Mouse (Mus musculus) left cerebral cortex, postnatal 36 days (tissue): ENCODE data around the gene Adgrb2. TPM values are rescaled to one million over a fixed set of nuclear protein-coding genes. Genes with fewer than 3 reads are reported as not detected.

ENCODE experiments used
- DNase-seq, 2 experiments: peaks; one replicate each; pipeline ENCODE4 v3.0.0; 2021 to 2022; ENCODE audit warnings: low spot score in 2 of 2, mixed read lengths in 1 of 2
- intact Hi-C: fragments of 180-260 bp; cut with DNase I; formaldehyde crosslinking; loops from one replicate; pipeline ENCODE4 v1.15.1; 2025
- total RNA-seq, 2 experiments: library from RNA; stranded (reverse); gene quantifications; 2 replicates each; pipeline ENCODE4 v1.2.3; 2021

The Adgrb2 gene
- total RNA-seq, result 100 to 1,000 TPM; 401 TPM

DNA sequence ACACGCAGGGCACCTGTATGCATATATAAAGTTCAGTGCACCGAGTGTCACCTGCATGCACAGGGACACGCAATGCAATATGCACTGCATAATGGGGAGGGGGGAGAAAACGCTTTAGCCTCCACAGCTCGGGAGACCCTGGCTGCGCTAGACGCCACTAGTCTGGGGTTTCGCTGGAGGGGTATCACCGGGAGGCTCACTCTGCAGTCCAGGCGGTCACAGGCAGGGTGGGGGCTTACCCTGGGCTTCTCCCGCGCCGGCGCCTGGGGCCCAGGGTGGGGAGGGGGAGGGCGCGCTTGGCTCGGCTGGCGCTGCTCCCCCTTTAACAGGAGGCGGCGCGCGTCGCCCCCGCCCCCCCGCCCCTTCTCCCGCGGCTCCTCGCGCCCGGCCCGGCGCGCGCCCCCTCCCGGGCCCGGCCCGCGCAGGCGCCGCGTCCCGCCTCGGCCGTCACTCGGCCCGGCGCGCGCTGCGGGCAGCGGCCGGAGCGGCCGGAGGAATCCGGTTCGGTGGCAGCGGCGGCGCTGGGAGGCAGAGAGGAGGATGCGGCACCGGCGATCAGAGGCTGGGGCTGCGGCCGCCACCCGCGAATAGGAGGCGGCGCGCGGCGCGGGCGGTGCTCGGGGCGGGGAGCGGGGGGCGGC is at the start of gene Adgrb2:
Adgrb2 (plus strand) TSS at position 450 of the 641 bp plus-strand sequence.
- intact Hi-C loops, result loop anchor here (2.0 to 10.0 kb wide), 2 partner anchors 24 to 100 kb away; no protein-coding TSS in a partner anchor

DNA sequence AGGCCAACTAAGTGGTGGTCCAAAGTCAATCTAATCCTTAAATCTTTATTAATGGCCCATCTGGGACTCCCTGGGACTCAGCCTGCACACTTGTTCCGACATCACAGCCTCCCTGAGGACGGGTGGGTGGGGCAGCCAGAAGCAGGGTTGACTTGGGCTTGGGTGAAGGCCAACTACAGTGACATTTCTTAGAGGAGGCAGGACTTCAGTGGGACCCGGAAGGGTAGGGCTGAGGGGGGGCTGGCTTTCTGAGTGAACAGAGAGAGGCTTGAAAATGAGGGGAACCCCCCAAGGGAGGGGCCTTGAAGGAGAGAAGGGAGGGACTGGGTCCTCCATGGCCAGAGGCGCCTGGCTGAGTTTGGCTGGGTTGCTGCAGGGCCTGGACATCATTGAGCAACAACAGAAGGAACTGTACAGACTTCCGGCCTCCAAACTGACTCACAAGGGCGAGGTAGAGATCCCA is 33.3 kb upstream of the Adgrb2 start:
- DNase-seq, result no peak
- intact Hi-C loops, result no loop called here

More for the DNA sequence above, at the start of gene Adgrb2:
- DNase-seq, result peak in 1 of 2 experiments; percentile 59

DNA sequence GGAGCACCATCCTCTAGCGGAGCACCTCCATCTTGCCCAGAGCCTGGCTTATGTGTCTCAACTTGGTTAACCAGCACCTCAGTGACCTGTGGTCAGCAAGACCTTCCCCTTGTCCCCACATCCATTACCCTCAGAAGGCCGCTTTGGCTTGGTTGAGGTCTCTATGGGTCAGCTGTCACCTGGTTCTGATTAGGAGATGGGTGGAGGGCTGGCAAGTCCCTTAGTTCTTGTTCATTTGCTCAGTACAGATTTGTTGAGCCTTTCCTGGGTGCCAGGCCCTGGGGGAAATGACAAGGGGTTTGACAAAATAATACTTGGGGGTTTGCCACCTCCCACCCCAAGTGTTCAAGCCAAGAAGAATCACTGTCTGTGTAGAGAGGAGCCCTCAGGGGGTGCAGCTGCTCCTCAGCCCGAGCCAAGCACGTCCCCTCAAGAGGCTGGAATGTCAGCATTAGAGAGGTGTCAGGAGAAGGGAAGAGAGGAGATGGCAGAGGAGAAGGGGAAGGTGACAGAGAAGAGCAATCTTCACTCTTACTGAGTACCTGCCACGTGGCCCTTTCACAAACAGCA is 32.3 kb upstream of the Adgrb2 start:
- no peak for DNase-seq
- intact Hi-C loops, result no loop called here

DNA sequence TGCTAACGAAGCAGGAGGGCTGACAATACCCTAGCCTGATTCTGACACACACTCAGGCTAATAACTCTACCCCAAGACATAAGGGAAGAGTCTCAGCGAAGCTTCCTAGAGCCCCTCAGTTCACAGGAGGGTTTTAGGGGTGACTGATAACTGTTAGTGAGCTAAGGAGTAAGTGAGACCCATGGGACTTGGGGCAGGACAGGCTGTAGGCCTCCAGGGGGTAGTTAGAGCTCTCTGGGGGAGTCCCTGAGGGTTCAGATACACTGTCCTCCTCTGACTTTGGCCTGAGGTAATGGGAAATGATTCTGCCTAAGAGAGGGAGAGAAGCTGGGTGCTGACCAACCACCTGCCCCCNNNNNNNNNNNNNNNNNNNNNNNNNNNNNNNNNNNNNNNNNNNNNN is 30.1 kb upstream of the Adgrb2 start:
- intact Hi-C loops, result no loop called here
- no peak for DNase-seq

DNA sequence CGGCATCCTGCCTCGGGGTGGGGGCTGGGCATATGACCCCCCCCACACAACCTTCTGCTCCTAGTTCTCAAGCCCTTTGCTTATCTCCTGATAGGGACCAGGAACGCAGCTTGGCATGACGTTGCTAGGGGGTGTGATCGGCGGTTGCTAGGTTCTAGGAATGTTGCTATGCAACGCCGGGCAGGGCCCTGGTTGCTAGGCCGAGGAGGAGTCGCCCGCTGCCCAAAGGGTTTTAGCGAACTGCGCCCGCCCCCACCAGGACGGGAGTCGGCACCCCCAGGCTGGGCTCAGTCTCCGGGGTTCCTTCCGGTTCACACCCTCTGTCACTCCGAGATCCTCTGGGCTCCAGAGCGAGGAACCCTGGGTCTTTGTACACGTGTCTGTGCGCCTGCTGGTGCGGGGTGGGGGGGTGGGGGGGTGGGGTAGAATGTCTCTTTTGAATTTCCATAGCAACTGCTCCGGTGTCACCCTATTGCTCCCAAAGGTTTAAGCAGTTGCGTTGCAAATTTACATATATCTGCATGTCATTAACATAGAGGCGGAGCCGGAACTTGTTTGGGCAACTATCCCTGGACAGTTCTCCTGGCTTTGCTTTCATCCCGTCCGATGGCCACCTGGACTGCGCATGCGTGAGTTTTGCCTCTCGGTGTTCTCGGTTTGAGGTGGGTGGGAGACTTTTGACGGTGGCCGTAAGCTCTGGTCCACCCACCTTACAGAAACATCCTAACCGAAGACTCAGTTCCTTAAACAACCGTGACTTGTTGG is 24.3 kb upstream of the Adgrb2 start:
- DNase-seq, result peak; percentile 84 to 87
- intact Hi-C loops, result loop anchor here (2.0 kb wide), 1 partner anchor 24 kb away; the partner anchor contains the start of gene Adgrb2

DNA sequence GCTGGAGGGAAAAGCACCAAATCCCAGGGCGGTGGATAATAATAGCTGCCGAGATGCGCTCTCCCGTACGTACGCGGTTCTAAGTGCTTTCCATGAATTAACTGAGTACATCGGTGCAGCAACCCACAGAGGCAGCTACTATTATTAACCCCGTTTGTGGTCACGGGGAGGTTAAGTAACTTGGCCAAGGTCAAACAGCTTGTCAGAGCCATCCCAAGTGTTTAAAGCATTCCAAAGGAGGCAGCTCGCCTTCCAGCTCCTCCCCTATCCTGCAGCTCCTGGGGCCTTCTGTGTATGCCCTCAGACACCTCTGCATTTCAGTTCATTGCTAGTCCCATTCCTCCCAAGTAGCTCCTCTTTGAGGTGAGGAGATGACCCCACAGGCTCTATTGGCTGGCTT is 19.4 kb upstream of the Adgrb2 start:
- DNase-seq, result no peak
- intact Hi-C loops, result no loop called here

DNA sequence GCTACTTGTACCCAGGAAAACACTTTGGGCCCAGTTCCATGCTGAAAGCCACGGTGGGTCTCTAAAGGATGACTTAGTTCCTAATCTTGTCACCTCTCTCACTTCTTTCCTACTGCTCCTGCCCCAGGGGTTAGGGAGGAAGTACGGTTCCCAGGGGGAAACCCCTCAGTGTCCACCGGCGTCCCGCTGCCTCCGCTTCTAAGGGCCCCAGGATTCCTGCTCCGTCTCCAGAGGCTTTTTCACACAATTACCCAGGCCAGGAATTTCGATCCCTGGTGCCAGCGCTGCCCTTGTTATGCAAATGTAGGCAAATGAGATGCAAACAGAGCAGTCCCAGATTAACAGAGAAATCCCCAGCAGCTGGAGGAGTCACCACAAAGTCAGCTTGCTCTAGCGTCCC is 18.5 kb upstream of the Adgrb2 start:
- intact Hi-C loops, result no loop called here
- DNase-seq, result no peak

DNA sequence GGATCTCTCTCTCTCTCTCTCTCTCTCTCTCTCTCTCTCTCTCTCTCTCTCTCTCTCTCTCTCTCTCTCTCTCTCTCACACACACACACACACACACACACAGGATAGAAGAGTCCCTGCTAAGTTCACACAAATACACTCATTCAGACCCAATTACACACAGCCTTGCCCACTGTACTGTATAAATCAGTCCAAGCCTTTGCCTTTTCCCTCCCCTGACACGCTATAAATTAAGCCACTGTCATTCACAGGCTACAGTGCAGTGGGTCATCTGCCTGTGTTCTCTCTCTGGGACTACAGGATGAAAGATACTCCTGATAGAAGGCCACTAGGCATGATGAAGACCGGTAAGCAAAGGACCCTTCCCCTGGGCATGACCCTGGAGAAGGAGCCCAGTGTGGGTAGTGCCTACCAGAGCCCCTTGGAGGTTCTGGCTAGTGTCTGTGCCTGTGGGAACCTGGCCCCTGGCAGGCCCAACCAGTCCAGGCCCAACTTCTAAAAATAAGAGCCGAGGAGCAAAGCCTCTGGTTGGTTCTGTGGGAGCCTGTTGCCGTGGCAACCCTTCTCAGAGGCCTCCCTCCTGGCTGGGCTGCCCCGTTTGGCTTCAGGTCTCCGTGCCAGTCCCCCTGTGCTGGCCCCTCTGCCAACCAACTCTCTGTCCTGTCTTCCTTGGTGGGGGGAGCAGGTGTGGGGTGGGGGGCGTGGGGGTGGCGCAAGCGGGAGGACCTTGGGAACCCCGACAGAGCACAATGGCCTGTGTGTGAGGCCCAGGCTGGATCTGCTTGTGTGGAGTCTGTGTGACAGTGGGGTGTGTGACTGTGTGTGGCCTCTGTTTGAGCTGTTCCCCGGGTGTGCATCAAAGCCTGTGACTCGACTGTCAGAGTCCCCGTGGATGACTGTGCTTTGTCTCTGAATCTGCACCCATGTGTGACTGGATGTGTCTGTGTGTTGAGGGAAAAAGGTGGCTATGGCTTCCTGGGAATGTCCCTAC is 17.4 kb upstream of the Adgrb2 start:
- intact Hi-C loops, result no loop called here
- DNase-seq, result peak; percentile 61

DNA sequence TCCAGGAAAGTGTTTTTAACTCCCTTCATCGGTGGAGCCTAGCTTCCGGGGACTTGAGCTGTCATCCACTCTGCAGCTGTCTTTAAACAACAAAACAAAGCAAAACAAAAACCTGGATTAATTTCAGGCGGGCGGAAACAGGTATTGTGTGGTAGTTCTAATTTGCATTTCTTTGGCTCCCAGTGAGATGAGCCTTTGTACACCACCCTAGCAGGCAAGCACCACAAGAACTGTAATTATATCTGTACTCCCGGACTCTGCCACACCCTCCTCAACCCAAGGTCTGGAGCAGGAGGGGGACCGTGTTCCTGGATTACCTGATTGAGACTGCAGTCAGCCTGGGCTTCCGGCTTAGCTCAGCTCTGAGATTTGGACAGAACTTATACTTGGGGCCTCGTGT is 14.5 kb upstream of the Adgrb2 start:
- intact Hi-C loops, result loop anchor here (10.0 kb wide), 1 partner anchor 1885 kb away; no protein-coding TSS in a partner anchor

DNA sequence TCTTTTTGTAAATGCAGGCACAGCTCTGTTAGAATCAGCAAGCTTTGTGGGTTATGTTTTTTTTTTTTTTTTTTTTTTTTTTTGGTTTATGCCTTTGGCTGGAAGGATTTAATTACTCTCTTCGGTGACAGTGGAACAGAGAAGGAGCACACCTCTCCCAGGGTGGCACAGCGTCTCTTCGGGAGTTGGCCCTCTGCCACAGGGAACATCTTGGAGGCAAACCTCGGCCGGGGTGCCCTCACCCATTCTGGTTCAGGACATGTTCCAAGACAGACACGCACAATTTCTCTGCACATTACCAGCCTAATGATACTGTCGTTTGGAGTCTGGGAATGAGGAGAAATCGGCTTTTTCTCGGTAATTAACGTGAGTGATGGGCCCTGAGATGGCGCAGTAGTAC is 13.8 kb upstream of the Adgrb2 start:
- DNase-seq, result no peak
- intact Hi-C loops, result loop anchor here (10.0 kb wide), 1 partner anchor 1884 kb away; no protein-coding TSS in a partner anchor

More for the DNA sequence above, 14.5 kb upstream of the Adgrb2 start:
- no peak for DNase-seq

DNA sequence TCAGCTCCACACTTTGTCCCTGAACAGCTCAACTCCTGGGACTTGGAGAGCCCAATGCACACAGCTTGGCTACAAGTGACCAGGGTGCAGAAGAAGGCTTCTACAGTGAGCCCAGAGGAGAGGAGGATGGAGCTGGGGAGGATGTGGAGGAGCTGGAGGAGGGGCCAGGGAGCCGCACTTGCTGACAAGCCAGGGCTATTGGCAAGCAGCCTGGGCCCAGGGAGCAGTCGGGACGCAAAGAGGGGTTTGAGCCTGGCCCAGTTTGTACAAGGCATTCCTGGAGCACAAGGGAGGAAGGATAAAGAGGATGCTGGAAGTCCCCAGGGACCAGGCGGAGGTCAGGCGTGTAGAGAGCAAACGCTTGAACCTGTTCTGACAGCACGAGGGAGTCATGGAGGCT is 12.7 kb upstream of the Adgrb2 start:
- no peak for DNase-seq
- intact Hi-C loops, result loop anchor here (10.0 kb wide), 1 partner anchor 1883 kb away; no protein-coding TSS in a partner anchor

DNA sequence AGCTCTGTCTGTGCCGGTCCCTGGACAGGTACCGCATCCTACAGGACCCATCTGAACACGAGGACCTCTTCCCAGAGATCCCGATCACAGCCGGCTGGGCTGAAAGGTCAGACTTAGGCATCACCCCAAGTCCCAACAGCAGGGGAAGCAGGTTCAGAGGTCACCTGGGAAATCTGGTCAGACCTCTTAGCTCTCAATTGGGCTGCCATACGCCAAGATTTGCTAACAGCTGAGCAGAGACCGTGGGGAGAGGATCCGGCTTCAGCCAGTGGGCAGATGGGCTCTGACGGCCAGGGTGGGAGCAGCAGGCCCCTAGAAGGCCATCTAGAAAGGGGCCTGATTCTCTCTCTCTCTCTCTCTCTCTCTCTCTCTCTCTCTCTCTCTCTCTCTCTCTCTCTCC is 10.4 kb upstream of the Adgrb2 start:
- intact Hi-C loops, result loop anchor here (10.0 kb wide), 1 partner anchor 1881 kb away; no protein-coding TSS in a partner anchor
- no peak for DNase-seq

DNA sequence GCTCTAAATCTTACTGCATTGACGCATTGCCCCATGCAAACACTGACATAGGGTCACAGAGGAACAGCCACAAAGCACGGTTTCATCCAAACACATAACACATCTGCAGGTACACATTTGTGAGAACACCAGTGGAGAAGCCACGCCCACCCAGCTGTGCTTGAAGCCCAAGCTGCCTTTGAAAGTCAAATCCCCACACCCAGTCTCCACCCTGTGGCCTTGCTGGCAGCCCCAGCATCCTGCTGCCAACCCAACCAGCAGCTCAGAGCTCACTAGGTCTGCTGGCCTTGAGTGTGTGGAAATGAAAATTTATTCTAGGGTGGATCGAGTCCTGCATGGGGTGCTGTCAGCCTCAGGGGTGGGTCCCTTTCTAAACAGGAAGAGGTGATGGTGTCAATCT is 7.4 kb upstream of the Adgrb2 start:
- intact Hi-C loops, result loop anchor here (10.0 kb wide), 1 partner anchor 1878 kb away; no protein-coding TSS in a partner anchor
- DNase-seq, result no peak

DNA sequence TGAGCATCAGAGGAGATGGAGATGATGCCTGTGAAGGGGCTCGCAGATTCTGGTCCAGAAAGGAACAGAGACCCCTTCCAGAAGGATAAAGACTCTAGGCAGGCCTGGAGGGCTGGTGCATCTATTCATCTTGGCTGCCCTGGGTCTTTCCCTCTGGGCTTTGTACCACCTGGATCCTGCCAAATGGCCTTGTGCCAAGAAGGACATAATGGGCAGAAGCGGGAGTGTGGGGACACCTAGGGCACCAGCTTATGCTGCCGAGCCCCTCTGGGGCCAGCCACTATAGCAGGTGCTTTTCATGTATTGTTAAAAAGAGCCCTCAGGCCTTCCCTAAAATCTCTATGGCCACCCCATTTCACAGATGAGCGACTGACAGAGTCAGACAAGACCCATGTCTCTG is 6.4 kb upstream of the Adgrb2 start:
- intact Hi-C loops, result loop anchor here (10.0 kb wide), 1 partner anchor 1877 kb away; no protein-coding TSS in a partner anchor
- no peak for DNase-seq

DNA sequence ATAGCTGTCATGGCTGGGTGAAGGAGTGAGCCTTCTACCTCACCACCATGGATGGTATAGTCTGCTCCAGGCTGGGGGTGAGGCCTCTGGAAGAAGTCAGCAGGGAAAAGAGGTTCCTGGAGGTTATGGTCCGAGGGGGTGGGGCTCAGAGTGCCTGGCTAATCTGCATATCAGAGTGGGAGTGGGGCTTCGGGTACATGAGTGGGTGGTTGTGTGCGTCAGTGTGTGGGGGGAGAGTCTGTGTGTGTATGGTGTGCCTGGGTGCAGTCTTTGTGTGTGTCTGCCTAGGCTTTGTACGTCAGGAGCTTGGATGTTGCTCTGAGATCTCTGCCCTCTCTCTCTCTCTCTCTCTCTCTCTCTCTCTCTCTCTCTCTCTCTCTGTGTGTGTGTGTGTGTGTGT is 5.7 kb upstream of the Adgrb2 start:
- intact Hi-C loops, result loop anchor here (10.0 kb wide), 1 partner anchor 1876 kb away; no protein-coding TSS in a partner anchor
- DNase-seq, result peak in 1 of 2 experiments; percentile 64

DNA sequence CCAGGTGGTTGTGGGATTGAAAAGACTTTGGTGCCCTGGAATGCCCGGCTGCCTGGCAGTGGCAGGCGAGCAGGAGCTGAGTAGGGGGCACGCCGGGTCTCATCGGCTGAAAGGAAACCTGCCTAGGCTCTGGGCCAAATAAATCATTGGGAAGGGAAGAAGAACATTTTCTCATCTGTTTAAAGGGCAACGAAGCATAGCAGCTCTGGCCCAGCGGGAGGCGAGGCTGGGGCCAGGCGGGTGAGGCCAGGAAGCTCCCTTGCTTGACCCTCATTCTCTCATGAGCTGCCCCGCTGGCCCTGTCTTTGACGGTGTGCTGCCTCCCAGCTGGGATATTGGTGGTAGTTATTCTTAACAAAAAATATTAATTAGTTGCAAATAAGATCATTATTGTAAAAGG is 3.0 kb upstream of the Adgrb2 start:
- no peak for DNase-seq
- intact Hi-C loops, result loop anchor here (10.0 kb wide), 1 partner anchor 103 kb away; no protein-coding TSS in a partner anchor

DNA sequence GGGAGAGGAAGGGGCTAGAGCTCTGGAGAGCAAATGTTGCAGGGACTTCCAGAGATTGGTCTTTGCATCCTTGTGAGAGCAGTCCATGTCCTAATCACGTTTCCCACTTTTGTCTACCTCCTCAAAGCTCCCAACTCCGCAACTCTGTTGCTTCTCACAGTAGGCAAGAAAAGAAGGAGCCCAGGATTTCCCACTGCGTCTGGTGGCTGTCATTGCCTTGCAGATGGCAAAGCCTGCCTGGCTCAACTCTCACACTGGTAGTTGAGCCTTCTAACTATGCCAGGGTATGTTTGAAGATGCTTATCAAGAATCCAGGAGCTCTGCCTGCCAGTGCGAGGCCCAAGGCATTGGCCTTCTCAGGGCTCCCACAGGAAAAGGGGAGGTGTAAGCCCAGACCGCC is 1.6 kb upstream of the Adgrb2 start:
- no peak for DNase-seq
- intact Hi-C loops, result loop anchor here (10.0 kb wide), 1 partner anchor 102 kb away; no protein-coding TSS in a partner anchor

DNA sequence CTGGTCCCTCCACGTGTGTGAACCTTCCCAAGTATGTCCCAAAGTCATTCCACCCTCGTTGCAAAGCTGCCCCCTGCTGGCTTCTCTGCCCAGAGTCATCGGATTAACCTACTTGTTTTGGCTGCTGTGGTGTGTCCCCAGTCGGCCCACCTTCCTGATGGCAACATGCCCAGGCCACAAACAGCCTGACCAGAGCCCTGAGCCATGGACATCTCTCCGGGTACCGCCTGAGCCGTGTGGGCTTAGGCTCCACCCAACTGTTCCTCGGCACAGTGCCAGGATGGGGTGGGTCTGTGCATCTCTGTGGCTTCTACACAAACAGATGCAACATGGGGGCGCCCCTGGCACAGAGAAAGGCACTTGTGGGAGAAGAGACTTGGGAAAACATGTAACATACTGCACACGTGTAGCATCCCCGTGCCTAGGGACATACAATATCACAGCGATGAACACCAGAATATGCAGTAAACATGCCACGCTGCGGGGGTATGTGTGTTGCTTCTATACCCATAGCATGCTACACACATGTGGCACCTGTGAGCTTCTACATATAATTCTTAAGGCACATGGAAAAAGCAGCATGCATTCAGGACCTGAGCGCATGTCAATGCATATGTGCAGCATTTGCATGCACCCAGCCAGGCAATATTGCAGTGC is 778 bp upstream of the Adgrb2 start:
- intact Hi-C loops, result loop anchor here (2.0 to 10.0 kb wide), 2 partner anchors 23 to 101 kb away; no protein-coding TSS in a partner anchor

More for the DNA sequence above, 778 bp upstream of the Adgrb2 start:
- peak; percentile 88 to 90 for DNase-seq
